Mouse (Mus musculus) liver, embryonic 16.5 days (tissue): ENCODE measurements at regions not wholly inside any gene's neighbourhood (a gene's known extent, or its start where the extent isn't known, plus 50 kb on each side); places are given as distances from the start of the nearest gene placed in this dataset.

Experiments used
- ATAC-seq: fragments of 200-750 bp; cut with Nextera tagmentation; 2 replicates; pipeline ENCODE4 v1.8.0; 2017; ENCODE audit warnings: low read depth, mild to moderate bottlenecking, moderate number of reproducible peaks, moderate library complexity
- H3K27ac ChIP-seq: fragments of 300-500 bp; sonication (generic); 2 replicates; pipeline ENCODE4 v1.5.1; 2014; ENCODE audit warnings: mild to moderate bottlenecking, low read length
- H3K27me3 ChIP-seq: fragments of 300-500 bp; sonication (generic); 2 replicates; pipeline ENCODE4 v1.6.1; 2014; ENCODE audit warnings: low read depth, low read length, mixed read lengths; ENCODE audit not compliant: control insufficient read depth, insufficient read depth
- H3K36me3 ChIP-seq: fragments of 300-500 bp; sonication (generic); 2 replicates; pipeline ENCODE4 v1.6.1; 2014; ENCODE audit warnings: mild to moderate bottlenecking; ENCODE audit not compliant: control insufficient read depth, insufficient read depth
- H3K4me1 ChIP-seq: fragments of 300-500 bp; sonication (generic); 2 replicates; pipeline ENCODE4 v1.6.1; 2014; ENCODE audit warnings: low read depth, low read length, mixed read lengths; ENCODE audit not compliant: control insufficient read depth
- H3K4me2 ChIP-seq: fragments of 300-500 bp; sonication (generic); 2 replicates; pipeline ENCODE4 v1.6.1; 2014; ENCODE audit warnings: low read depth, low read length, mixed read lengths
- H3K4me3 ChIP-seq: fragments of 300-500 bp; sonication (generic); 2 replicates; pipeline ENCODE4 v1.5.1; 2014; ENCODE audit warnings: low read depth, mild to moderate bottlenecking, low read length
- H3K9ac ChIP-seq: fragments of 300-500 bp; sonication (generic); 2 replicates; pipeline ENCODE4 v1.6.1; 2014; ENCODE audit warnings: low read depth, low read length
- H3K9me3 ChIP-seq: fragments of 300-500 bp; sonication (generic); replicated peaks from 2 replicates; pipeline ENCODE4 v1.6.1; 2016; ENCODE audit warnings: low read length; ENCODE audit not compliant: control insufficient read depth
- WGBS: fragments of 180-500 bp; shearing (Covaris S2); extraction: QIAGEN DNeasy Blood & Tissue Kit; methylation state at CpG from one replicate; pipeline ENCODE4 v1.1.7; 2014; ENCODE audit not compliant: insufficient replicate concordance; 5-methylcytosine and 5-hydroxymethylcytosine counted together

DNA sequence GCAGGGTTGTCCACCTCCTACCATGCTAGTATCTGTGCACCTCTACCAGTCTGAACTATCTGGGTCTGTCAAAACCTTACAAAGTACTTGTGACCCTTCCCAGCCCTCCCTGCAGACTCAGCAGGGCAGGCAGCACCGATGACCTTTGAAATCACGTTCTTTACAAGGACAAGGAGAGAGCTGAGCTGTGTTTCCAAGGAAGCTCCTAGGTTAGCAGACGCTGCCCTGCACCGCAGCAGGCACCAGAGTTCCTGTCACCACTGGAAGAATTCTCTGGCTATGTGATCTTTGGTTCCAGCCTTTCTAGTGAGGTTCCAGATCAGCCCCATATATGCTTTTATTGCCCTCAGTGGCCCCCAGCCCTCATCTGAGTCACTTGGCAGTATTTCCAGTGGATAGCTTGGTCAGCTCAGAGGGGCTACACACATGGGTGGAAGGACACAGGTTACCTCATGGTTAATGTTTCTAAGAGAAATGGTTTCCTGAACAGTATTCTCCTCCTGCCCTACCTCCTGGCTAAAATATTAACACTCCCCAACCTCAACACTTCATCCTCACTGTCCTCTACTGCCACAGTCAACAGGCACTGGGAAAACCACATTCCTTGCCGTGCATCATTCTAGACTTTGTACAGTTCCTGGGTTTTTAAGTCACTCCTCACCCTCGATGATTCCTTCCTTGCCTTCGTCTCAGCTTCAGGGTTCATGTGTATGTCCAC, 251.2 kb upstream of the Gli3 start:
- H3K27me3 ChIP-seq: no peaks in the 10 kb centered on the region
- no peak overlapping the region for H3K27ac ChIP-seq
- no peaks in the 10 kb centered on the region for H3K36me3 ChIP-seq
- H3K9ac ChIP-seq: no peak overlapping the region
- no peak overlapping the region for H3K4me3 ChIP-seq
- H3K4me1 ChIP-seq: no peaks in the 10 kb centered on the region
- H3K9me3 ChIP-seq: no peaks in the 10 kb centered on the region
- WGBS: 64% methylated on average over 7 of the region's 7 CpGs
- H3K4me2 ChIP-seq: no peak overlapping the region
- ATAC-seq: no peak

- WGBS: 27% methylated on average over 5 of the region's 5 CpGs
- Histone ChIP-seq H3K4me2 (no peak overlapping the region), H3K27me3 (no peaks in the 10 kb centered on the region), H3K4me3 (no peak overlapping the region), H3K9ac (no peak overlapping the region), H3K9me3 (no peaks in the 10 kb centered on the region), H3K4me1 (no peaks in the 10 kb centered on the region), H3K36me3 (no peaks in the 10 kb centered on the region), H3K27ac (no peak overlapping the region)
- no peak for ATAC-seq
Measured at GRCm38 (mm10) chr13:15212353-15212850, 250.6 kb upstream of the Gli3 start.

DNA sequence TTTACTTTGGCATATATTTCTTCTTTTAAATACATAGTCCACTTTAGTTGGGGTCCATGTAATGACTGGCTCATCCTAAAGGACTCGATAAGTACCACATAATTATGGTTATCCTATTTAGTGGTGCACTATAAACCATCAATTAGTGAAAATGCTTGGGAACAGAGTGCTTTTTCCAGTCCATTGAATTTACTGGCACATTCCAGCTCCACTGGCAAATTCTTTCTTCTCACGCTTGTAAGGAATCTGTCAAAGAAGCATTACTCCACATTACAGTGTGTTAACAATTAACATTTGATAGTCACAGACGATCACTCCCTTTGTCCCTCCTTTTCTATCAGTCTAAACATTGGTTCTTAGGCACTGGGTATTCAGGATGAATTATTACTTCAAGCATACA, 241.7 kb upstream of the Gli3 start:
- WGBS: 50% methylated on average over 3 of the region's 3 CpGs
- ATAC-seq: no peak
- no peaks in the 10 kb centered on the region for H3K36me3 ChIP-seq
- H3K27ac ChIP-seq: no peak overlapping the region
- no peak overlapping the region for H3K9ac ChIP-seq
- H3K27me3 ChIP-seq: no peaks in the 10 kb centered on the region
- no peaks in the 10 kb centered on the region for H3K9me3 ChIP-seq
- H3K4me2 ChIP-seq: no peak overlapping the region
- H3K4me1 ChIP-seq: no peaks in the 10 kb centered on the region
- H3K4me3 ChIP-seq: no peak overlapping the region

DNA sequence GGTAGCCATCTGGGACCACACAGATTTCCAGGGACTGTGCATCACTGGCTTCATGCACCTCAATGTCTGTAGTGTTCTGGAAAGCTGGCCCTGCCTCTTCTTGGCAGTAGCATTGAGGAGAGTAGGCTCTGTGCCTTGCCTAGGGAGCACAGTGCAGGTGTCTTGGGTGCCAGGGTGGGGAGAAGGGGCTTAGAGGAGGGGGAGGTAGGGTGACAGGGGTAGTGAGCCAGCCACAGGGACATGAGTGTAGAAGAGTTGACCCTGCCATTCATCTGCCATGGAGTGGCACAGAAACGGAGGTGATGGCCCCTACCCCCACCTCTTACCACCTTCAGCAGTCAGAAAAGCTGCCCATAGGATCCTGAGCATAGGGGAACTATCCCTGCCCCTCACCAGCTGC, 235.4 kb upstream of the Gli3 start:
- WGBS: 33% methylated on average over 1 of the region's 1 CpGs

More for the DNA sequence above, 235.4 kb upstream of the Gli3 start:
- Histone ChIP-seq H3K4me1 (no peaks in the 10 kb centered on the region), H3K36me3 (no peaks in the 10 kb centered on the region), H3K27ac (no peak overlapping the region), H3K4me3 (no peak overlapping the region), H3K27me3 (no peaks in the 10 kb centered on the region), H3K9ac (no peak overlapping the region), H3K4me2 (no peak overlapping the region), H3K9me3 (no peaks in the 10 kb centered on the region)
- ATAC-seq: no peak
